Mouse (Mus musculus) lung, postnatal 0 days (tissue): ENCODE data around the gene Bhlhe41.

Experiments used
- CTCF ChIP-seq: IDR thresholded peaks from 2 replicates; pipeline ENCODE4 v1.5.1; 2016; ENCODE audit warnings: antibody characterized with exemption, mild to moderate bottlenecking
- EP300 ChIP-seq: IDR thresholded peaks from 2 replicates; pipeline ENCODE4 v1.6.1; 2016; ENCODE audit warnings: antibody characterized with exemption, mild to moderate bottlenecking, control low read depth

DNA sequence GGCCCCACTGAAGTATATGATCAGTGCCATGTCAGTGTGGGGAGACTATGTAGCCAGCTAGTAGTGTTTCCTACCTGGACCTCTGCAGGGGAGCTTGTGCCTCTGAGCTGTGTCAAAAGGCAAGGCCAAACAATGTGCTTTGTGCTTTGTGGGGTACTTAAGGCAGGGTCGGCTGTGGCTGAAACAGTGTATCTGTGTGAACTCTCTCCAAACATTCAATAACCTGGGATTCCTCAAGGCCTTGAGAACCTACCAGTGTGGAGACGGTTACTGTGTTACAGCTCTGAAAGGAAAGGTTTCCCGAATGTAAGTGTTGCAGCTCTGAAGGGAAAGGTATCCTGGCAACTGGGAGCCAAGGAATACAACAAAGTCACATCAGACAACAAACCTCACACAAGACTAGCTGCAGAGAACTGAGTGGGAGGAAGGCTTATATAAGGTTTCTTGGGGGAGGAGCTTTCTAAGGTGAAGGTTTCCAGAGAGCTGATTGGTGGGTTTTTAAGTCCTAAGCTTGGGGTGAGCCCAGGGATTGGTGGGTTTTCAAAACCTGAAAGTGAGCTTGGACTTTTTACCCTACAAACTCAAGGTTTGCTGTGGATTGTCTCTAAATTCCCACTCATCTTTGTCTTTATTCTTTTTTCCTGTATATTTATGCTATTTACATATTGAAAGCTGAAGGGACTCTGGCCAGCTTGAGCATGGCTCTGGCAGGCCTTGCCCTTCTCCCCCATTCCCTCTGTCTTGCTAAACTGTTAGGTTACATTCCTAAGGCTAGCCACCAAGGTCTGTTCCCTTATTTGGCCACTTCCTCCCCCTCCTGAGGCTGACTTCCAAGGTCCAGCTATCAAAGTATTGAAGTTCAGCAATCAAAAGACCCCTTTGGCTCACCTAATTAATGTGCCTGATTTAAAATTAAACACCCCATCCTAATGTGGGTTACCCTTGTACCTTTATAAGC is 45.4 kb upstream of the Bhlhe41 start:
- TF ChIP-seq CTCF (no peak), EP300 (no peak)
